Mouse (Mus musculus): ENCODE results near the gene Gm13283.
"Not testable (repeated sequence)": the region's sequence is repeated elsewhere in the genome, so short reads cannot be mapped to it uniquely, and the experiment has no call there.

DNA sequence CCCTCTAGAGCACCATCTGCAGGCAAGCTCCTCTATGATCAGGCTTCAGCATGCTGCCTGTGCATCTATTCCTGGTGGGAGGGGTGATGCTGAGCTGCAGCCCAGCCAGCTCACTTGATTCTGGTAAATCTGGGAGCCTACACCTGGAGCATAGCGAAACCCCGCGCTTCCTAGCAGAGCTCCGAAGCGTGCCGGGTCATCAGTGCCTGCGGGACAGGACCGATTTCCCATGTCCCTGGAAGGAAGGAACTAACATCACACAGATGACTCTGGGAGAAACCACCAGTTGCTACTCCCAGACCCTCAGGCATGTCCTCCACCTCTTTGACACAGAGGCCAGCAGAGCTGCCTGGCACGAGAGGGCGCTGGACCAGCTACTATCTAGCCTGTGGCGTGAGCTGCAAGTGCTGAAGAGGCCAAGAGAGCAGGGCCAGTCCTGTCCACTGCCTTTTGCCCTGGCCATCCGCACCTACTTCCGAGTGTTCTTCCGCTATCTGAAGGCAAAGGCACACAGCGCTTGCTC, 5.0 kb upstream of the Gm13283 start, which contains the start of gene Gm13271:
- not testable (repeated sequence) for TF ChIP-seq CTCF (IDR thresholded peaks at IDR 0.05; ENCODE audit: control insufficient read depth, insufficient read depth, insufficient read length); CEBPB (IDR thresholded peaks at IDR 0.05; ENCODE audit: low read depth); FOSL1 (IDR thresholded peaks at IDR 0.05; ENCODE audit: insufficient read depth, low read length, poor library complexity, severe bottlenecking); MYOG (IDR thresholded peaks at IDR 0.05; ENCODE audit: control insufficient read depth, extremely low read depth, insufficient read length); MAX (IDR thresholded peaks at IDR 0.05); MYOD1 (IDR thresholded peaks at IDR 0.05; ENCODE audit: control insufficient read depth, insufficient read length, low read depth); USF1 (IDR thresholded peaks at IDR 0.05; ENCODE audit: low read depth)
